Mouse (Mus musculus) mouse trophoblast stem cell (cell line): ENCODE results near the gene Amotl2.

ENCODE experiments used
- in situ Hi-C, 2 experiments: fragments of 300-500 bp; cut with MseI, MboI; formaldehyde crosslinking; loops; 2 replicates in 1 of 2; 3 replicates in 1 of 2; pipeline ENCODE4 v1.15.1; 2025

Amotl2 gene

GRCm38 (mm10) chr9:102771308-102771895 is 54.9 kb downstream of the Amotl2 start:
- in situ Hi-C loops: no loop called here

- in situ Hi-C loops: no loop called here
These were observed 61.4 kb downstream of the Amotl2 start for GRCm38 (mm10) chr9:102777631-102778591.

GRCm38 (mm10) chr9:102779493-102779892 is 63.0 kb downstream of the Amotl2 start:
- in situ Hi-C loops: no loop called here
